Mouse (Mus musculus) erythroid progenitor cell, adult 5-6 weeks (primary cell): ENCODE measurements around the gene Rassf8. TPM values are rescaled to one million over a fixed set of nuclear protein-coding genes. Genes with fewer than 3 reads are reported as not detected.

ENCODE experiments used
- ATAC-seq: replicated peaks from 2 replicates; pipeline ENCODE4 v1.8.0; 2016; ENCODE audit warnings: moderate number of reproducible peaks, mild to moderate bottlenecking, moderate TSS enrichment, inconsistent platforms; ENCODE audit not compliant: poor library complexity, low FRiP score, severe bottlenecking
- total RNA-seq, 2 experiments: library from RNA; stranded (forward) in 1 of 2; stranded (reverse) in 1 of 2; fragments of 150-400 nt in 1 of 2; fragments of 186-747, 209-891 nt in 1 of 2; gene quantifications; 2 replicates each; pipeline versions ENCODE4 v1.2.3 to v1.2.4; 2015 to 2017; ENCODE audit warnings: low replicate concordance in 2 of 2

The Rassf8 gene
- total RNA-seq, 2 experiments from 2014 or later: 1.4 to 3.4 TPM

GRCm38 (mm10) chr6:145746921-145747670 is 548 bp downstream of the Rassf8 start:
- no peak for ATAC-seq

- ATAC-seq: no peak
Observed at GRCm38 (mm10) chr6:145747671-145748640, 1.4 kb downstream of the Rassf8 start.

GRCm38 (mm10) chr6:145750394-145750793 is 3.8 kb downstream of the Rassf8 start:
- no peak for ATAC-seq

- ATAC-seq: no peak
Observed at GRCm38 (mm10) chr6:145753296-145753695, 6.7 kb downstream of the Rassf8 start.

- no peak for ATAC-seq
Observed at GRCm38 (mm10) chr6:145754416-145754815, 7.9 kb downstream of the Rassf8 start.

- ATAC-seq: no peak
Observed at GRCm38 (mm10) chr6:145755942-145756639, 9.5 kb downstream of the Rassf8 start.

- no peak for ATAC-seq
Observed at GRCm38 (mm10) chr6:145756640-145757005, 10.1 kb downstream of the Rassf8 start.

- ATAC-seq: no peak
Observed at GRCm38 (mm10) chr6:145757346-145757745, 10.8 kb downstream of the Rassf8 start.

- ATAC-seq: no peak
Observed at GRCm38 (mm10) chr6:145758685-145759084, 12.1 kb downstream of the Rassf8 start.

- no peak for ATAC-seq
Observed at GRCm38 (mm10) chr6:145759432-145759831, 12.9 kb downstream of the Rassf8 start.

GRCm38 (mm10) chr6:145760246-145761016 is 13.9 kb downstream of the Rassf8 start:
- no peak for ATAC-seq

GRCm38 (mm10) chr6:145761151-145761935 is 14.8 kb downstream of the Rassf8 start:
- no peak for ATAC-seq

GRCm38 (mm10) chr6:145762016-145762415 is 15.5 kb downstream of the Rassf8 start:
- no peak for ATAC-seq

GRCm38 (mm10) chr6:145763051-145763450 is 16.5 kb downstream of the Rassf8 start:
- no peak for ATAC-seq

- ATAC-seq: no peak
Observed at GRCm38 (mm10) chr6:145765011-145765410, 18.5 kb downstream of the Rassf8 start.

- ATAC-seq: no peak
Observed at GRCm38 (mm10) chr6:145766971-145767370, 20.4 kb downstream of the Rassf8 start.

- no peak for ATAC-seq
Observed at GRCm38 (mm10) chr6:145767637-145768036, 21.1 kb downstream of the Rassf8 start.

- no peak for ATAC-seq
Observed at GRCm38 (mm10) chr6:145768671-145769292, 22.2 kb downstream of the Rassf8 start.
